Mouse (Mus musculus) inflammation-experienced regulatory T-cells, adult 6 months (primary cell): ENCODE results near the gene AL607142.1. TPM values are rescaled to one million over a fixed set of nuclear protein-coding genes. Genes with fewer than 3 reads are reported as not detected.

ENCODE experiments used
- ATAC-seq: one replicate; pipeline ENCODE4 v1.8.0; 2017
- polyA plus RNA-seq, 3 experiments: library from polyadenylated mRNA; unstranded; fragments of 100-300 nt; shearing (Covaris generic); gene quantifications; one replicate each; pipeline ENCODE4 v1.2.1; 2017

Gene AL607142.1
- polyA plus RNA-seq, 3 experiments from 2014 or later: not detected

GRCm38 (mm10) chr4:120107787-120108186 is 43.0 kb downstream of the AL607142.1 start:
- no peak for ATAC-seq

- no peak for ATAC-seq
Observed at GRCm38 (mm10) chr4:120115516-120115915, 50.7 kb downstream of the AL607142.1 start.

GRCm38 (mm10) chr4:120116312-120116711 is 51.5 kb downstream of the AL607142.1 start:
- no peak for ATAC-seq

GRCm38 (mm10) chr4:120120276-120120675 is 55.5 kb downstream of the AL607142.1 start:
- peak; percentile 41 for ATAC-seq

GRCm38 (mm10) chr4:120124656-120125055 is 59.9 kb downstream of the AL607142.1 start:
- no peak for ATAC-seq

- ATAC-seq: no peak
Observed at GRCm38 (mm10) chr4:120126047-120126446, 61.3 kb downstream of the AL607142.1 start.

- no peak for ATAC-seq
Observed at GRCm38 (mm10) chr4:120127333-120127732, 62.5 kb downstream of the AL607142.1 start.

- ATAC-seq: no peak
Observed at GRCm38 (mm10) chr4:120128033-120128432, 63.2 kb downstream of the AL607142.1 start.

- ATAC-seq: peak; percentile 82
Observed at GRCm38 (mm10) chr4:120129233-120129885, 64.6 kb downstream of the AL607142.1 start.

- ATAC-seq: no peak
Observed at GRCm38 (mm10) chr4:120130926-120131325, 66.1 kb downstream of the AL607142.1 start.

- no peak for ATAC-seq
Observed at GRCm38 (mm10) chr4:120131441-120132220, 66.8 kb downstream of the AL607142.1 start.

GRCm38 (mm10) chr4:120134223-120134622 is 69.4 kb downstream of the AL607142.1 start:
- ATAC-seq: no peak

GRCm38 (mm10) chr4:120141810-120142209 is 77.0 kb downstream of the AL607142.1 start:
- no peak for ATAC-seq

GRCm38 (mm10) chr4:120142905-120143304 is 78.1 kb downstream of the AL607142.1 start:
- no peak for ATAC-seq

Other genes with a start within 250 kb of the AL607142.1 start
- not detected for gene Edn2, start 96.2 kb downstream of the AL607142.1 start, polyA plus RNA-seq
- gene Foxo6, start 222.4 kb downstream of the AL607142.1 start, polyA plus RNA-seq: not detected